Comparison of ENCODE assay signal across 24 mouse cellular contexts in the genomic region with DNA sequence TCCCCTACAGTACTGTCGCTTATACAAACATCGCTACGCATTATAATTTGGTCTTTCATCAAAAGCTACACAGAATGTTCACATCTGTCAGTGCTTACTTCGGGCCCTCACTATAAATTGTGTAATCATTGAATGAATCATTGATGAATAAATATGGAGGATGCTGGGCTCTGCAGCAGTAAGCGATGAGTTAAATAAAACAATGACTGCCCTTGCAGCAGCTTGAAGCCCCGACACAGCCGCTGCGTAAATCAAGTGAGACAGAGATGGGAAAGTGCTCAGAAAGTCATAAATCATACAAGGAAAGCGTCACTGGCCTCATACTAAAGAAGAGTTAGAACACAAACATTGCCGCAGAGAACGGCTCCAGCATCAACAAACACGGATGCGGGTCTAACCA.
DNase-seq lines count a peak whose midpoint lies in the region; ATAC-seq and TF ChIP-seq lines count a peak whose summit lies in the region.
"Had no signal": no experiment of that assay in that cellular context is flagged by ENCODE, and none has a peak within 500 bp of the region (broad histone marks: within the 10 kb centered on the region; RNA-seq: fewer than 3 reads in every experiment).

No protein-coding gene starts in this region.

- peaks cover 3% of the 10 kb centered on the region; the same call in 1 of the 2 replicates for H3K4me1 ChIP-seq in intestine, embryonic 16.5 days (ENCODE audit: control insufficient read depth, insufficient read depth, low read length)
- no peaks in the 10 kb centered on the region for H3K4me1 ChIP-seq in intestine, embryonic 15.5 days (replicated peaks)
- H3K4me1 ChIP-seq: embryonic facial prominence, embryonic 12.5 days; liver, embryonic 13.5 days had no signal

- no peak overlapping the region for H3ac ChIP-seq in C2C12 (ENCODE audit: control insufficient read depth, insufficient read length, low read depth)
- no peak overlapping the region for H3ac ChIP-seq in myocyte (ENCODE audit: control insufficient read depth, insufficient read length)

- WGBS in intestine, embryonic 16.5 days: 29% methylated on average over 13 of the region's 13 CpGs
- 29% methylated on average over 13 of the region's 13 CpGs for whole genome bisulfite sequencing in intestine, embryonic 15.5 days

- no peak for ATAC-seq in intestine, embryonic 16.5 days
- ATAC-seq in intestine, embryonic 15.5 days: no peak
- ATAC-seq: forebrain, embryonic 14.5 days had no signal

- no peak overlapping the region for H3K4me3 ChIP-seq in intestine, embryonic 16.5 days (ENCODE audit: low read length)
- no peak overlapping the region for H3K4me3 ChIP-seq in intestine, embryonic 15.5 days (replicated peaks)
- no peak overlapping the region for H3K4me3 ChIP-seq in C2C12 (ENCODE audit: insufficient read depth, poor library complexity, severe bottlenecking)
- H3K4me3 ChIP-seq in myocyte: no peak overlapping the region
- H3K4me3 ChIP-seq: embryonic facial prominence, embryonic 12.5 days; erythroblast, embryonic 14.5 days; limb, embryonic 13.5 days; liver, embryonic 13.5 days; lung, embryonic 15.5 days had no signal

- H3K9me3 ChIP-seq in intestine, embryonic 16.5 days (ENCODE audit: control insufficient read depth, low read length): no peaks in the 10 kb centered on the region
- no peaks in the 10 kb centered on the region for H3K9me3 ChIP-seq in intestine, embryonic 15.5 days
- H3K9me3 ChIP-seq: embryonic facial prominence, embryonic 12.5 days; limb, embryonic 13.5 days; liver, embryonic 13.5 days; lung, embryonic 15.5 days had no signal

- peak overlapping the region; percentile 16; the same call in 1 of the 2 replicates for H3K4me2 ChIP-seq in intestine, embryonic 16.5 days (ENCODE audit: low read depth, low read length)
- no peak overlapping the region for H3K4me2 ChIP-seq in intestine, embryonic 15.5 days (replicated peaks)
- peak overlapping the region; percentile 66 for H3K4me2 ChIP-seq in myocyte (ENCODE audit: low read depth)
- H3K4me2 ChIP-seq: embryonic facial prominence, embryonic 12.5 days; limb, embryonic 13.5 days; liver, embryonic 13.5 days; lung, embryonic 15.5 days; midbrain, embryonic 11.5 days had no signal

- TF ChIP-seq CTCF in C2C12 (IDR thresholded peaks at IDR 0.05; ENCODE audit: control insufficient read depth, insufficient read depth, insufficient read length): no peak

- H3K27me3 ChIP-seq in intestine, embryonic 16.5 days (replicated peaks; ENCODE audit: control insufficient read depth, insufficient read depth, low read length): no peaks in the 10 kb centered on the region
- H3K27me3 ChIP-seq in intestine, embryonic 15.5 days (replicated peaks): no peaks in the 10 kb centered on the region
- H3K27me3 ChIP-seq in C2C12 (ENCODE audit: control insufficient read depth, insufficient read depth, insufficient read length): no peaks in the 10 kb centered on the region
- H3K27me3 ChIP-seq in myocyte (ENCODE audit: control insufficient read depth, insufficient read depth, insufficient read length): no peaks in the 10 kb centered on the region
- H3K27me3 ChIP-seq: embryonic facial prominence, embryonic 12.5 days; limb, embryonic 13.5 days; liver, embryonic 13.5 days; lung, embryonic 15.5 days; Patski had no signal

- peak; percentile 14 to 43 for DNase-seq in kidney, postnatal 4 days
- no peak for DNase-seq in kidney, adult 18-20 months
- no peak for DNase-seq in cerebellum, adult 11 months
- DNase-seq: adrenal gland, adult 8-10 months; cerebellum, adult 9-10 months; gastrocnemius, postnatal 10 days; heart, adult 18-20 months; heart, postnatal 4 days; liver, embryonic 13.5 days; retina, postnatal 1 day; right cerebral cortex, postnatal 4 days; thymus, postnatal 36 days had no signal

- no peaks in the 10 kb centered on the region for H3K36me3 ChIP-seq in intestine, embryonic 16.5 days (ENCODE audit: control insufficient read depth, insufficient read depth, low read length)
- no peaks in the 10 kb centered on the region for H3K36me3 ChIP-seq in intestine, embryonic 15.5 days
- H3K36me3 ChIP-seq in C2C12 (ENCODE audit: control insufficient read depth, insufficient read depth) (no peaks in the 10 kb centered on the region), myocyte (ENCODE audit: control insufficient read depth, insufficient read depth) (no peaks in the 10 kb centered on the region)
- H3K36me3 ChIP-seq: embryonic facial prominence, embryonic 12.5 days; limb, embryonic 13.5 days; liver, embryonic 13.5 days; lung, embryonic 15.5 days had no signal

- no peaks in the 10 kb centered on the region for H3K79me3 ChIP-seq in C2C12 (ENCODE audit: low read depth)

- no peak overlapping the region for H3K27ac ChIP-seq in intestine, embryonic 16.5 days (ENCODE audit: low read length)
- H3K27ac ChIP-seq in intestine, embryonic 15.5 days: no peak overlapping the region
- H3K27ac ChIP-seq: embryonic facial prominence, embryonic 12.5 days; limb, embryonic 13.5 days; liver, embryonic 13.5 days; lung, embryonic 15.5 days; macrophage had no signal

- H3K79me2 ChIP-seq in C2C12 (ENCODE audit: control insufficient read depth, insufficient read depth) (no peaks in the 10 kb centered on the region), myocyte (ENCODE audit: control insufficient read depth, insufficient read depth) (no peaks in the 10 kb centered on the region)

- no peak overlapping the region for H3K9ac ChIP-seq in intestine, embryonic 16.5 days (ENCODE audit: low read depth, low read length)
- no peak overlapping the region for H3K9ac ChIP-seq in intestine, embryonic 15.5 days
- H3K9ac ChIP-seq: embryonic facial prominence, embryonic 12.5 days; limb, embryonic 13.5 days; liver, embryonic 13.5 days; lung, embryonic 15.5 days had no signal

- TF ChIP-seq POLR2A in myocyte (IDR thresholded peaks at IDR 0.05; ENCODE audit: insufficient read length, low read depth): no peak

TF ChIP-seq in C2C12, 6 proteins besides CTCF, POLR2A, EP300 and RAD21:
- TF ChIP-seq MAX (IDR thresholded peaks at IDR 0.05) (no peak), CEBPB (IDR thresholded peaks at IDR 0.05; ENCODE audit: low read depth) (peak; percentile 91), MYOG (IDR thresholded peaks at IDR 0.05; ENCODE audit: control insufficient read depth, extremely low read depth, insufficient read length) (no peak), USF1 (IDR thresholded peaks at IDR 0.05; ENCODE audit: low read depth) (no peak), FOSL1 (IDR thresholded peaks at IDR 0.05; ENCODE audit: insufficient read depth, low read length, poor library complexity, severe bottlenecking) (peak; percentile 25), MYOD1 (IDR thresholded peaks at IDR 0.05; ENCODE audit: control insufficient read depth, insufficient read length, low read depth) (peak; percentile 25)

TF ChIP-seq in myocyte, 11 proteins besides CTCF, POLR2A, EP300 and RAD21:
- peak; percentile 76 for TF ChIP-seq CEBPB (IDR thresholded peaks at IDR 0.05; ENCODE audit: insufficient read depth, poor library complexity, severe bottlenecking)
- no peak for TF ChIP-seq MAX (IDR thresholded peaks at IDR 0.05; ENCODE audit: low read depth)

Comparison
In these comparisons a context has a peak if more than half of its experiments do, and no peak if none do; other contexts are left out.
1. DNase-seq: peak in kidney, postnatal 4 days (2 of 2); none in kidney, adult 18-20 months (single experiment) and cerebellum, adult 11 months (single experiment).